Mouse (Mus musculus) mouse embryonic stem cell (cell line): Measurements from ENCODE around the gene Abat.
"Not testable (repeated sequence)": the region's sequence is repeated elsewhere in the genome, so short reads cannot be mapped to it uniquely, and the experiment has no call there.

Source experiments
- in situ Hi-C, 2 experiments: fragments of 300-500 bp; cut with MboI; formaldehyde crosslinking; loops; 1 replicate in 1 of 2; 3 replicates in 1 of 2; pipeline ENCODE4 v1.14.3; 2019 to 2020; ENCODE audit warnings: low sequenced_read_pairs in 2 of 2, low pct_unique_long_range_greater_than_20kb in 1 of 2, mixed read lengths in 1 of 2; ENCODE audit not compliant: unreplicated experiment in 1 of 2

Abat gene

GRCm38 (mm10) chr16:8525877-8526276 lies 12.6 kb downstream of the Abat start:
- in situ Hi-C loops: no loop called here

- in situ Hi-C loops: no loop called here
These were observed 16.2 kb downstream of the Abat start for GRCm38 (mm10) chr16:8529389-8529788.

- in situ Hi-C loops: no loop called here
These were observed 16.8 kb downstream of the Abat start for GRCm38 (mm10) chr16:8530018-8530417.

GRCm38 (mm10) chr16:8532461-8532860 lies 19.2 kb downstream of the Abat start:
- in situ Hi-C loops: no loop called here

- in situ Hi-C loops: no loop called here
These were observed 19.7 kb downstream of the Abat start for GRCm38 (mm10) chr16:8532894-8533293.

GRCm38 (mm10) chr16:8533477-8533876 lies 20.2 kb downstream of the Abat start:
- in situ Hi-C loops: no loop called here

GRCm38 (mm10) chr16:8534466-8535200 lies 21.4 kb downstream of the Abat start:
- in situ Hi-C loops: no loop called here

GRCm38 (mm10) chr16:8535411-8535810 lies 22.2 kb downstream of the Abat start:
- in situ Hi-C loops: no loop called here

- in situ Hi-C loops: no loop called here
These were observed 26.1 kb downstream of the Abat start for GRCm38 (mm10) chr16:8539150-8539865.

- in situ Hi-C loops: no loop called here
These were observed 27.7 kb downstream of the Abat start for GRCm38 (mm10) chr16:8540859-8541314.

- in situ Hi-C loops: no loop called here
These were observed 34.6 kb downstream of the Abat start for GRCm38 (mm10) chr16:8547836-8548235.

GRCm38 (mm10) chr16:8549506-8549905 lies 36.3 kb downstream of the Abat start:
- in situ Hi-C loops: no loop called here

- in situ Hi-C loops: no loop called here
These were observed 41.1 kb downstream of the Abat start for GRCm38 (mm10) chr16:8554351-8554750.

- in situ Hi-C loops: not testable (repeated sequence)
These were observed 41.5 kb downstream of the Abat start for GRCm38 (mm10) chr16:8554751-8555150.

- in situ Hi-C loops: not testable (repeated sequence)
These were observed 42.1 kb downstream of the Abat start for GRCm38 (mm10) chr16:8555371-8555770.

GRCm38 (mm10) chr16:8560079-8560478 lies 46.9 kb downstream of the Abat start:
- in situ Hi-C loops: no loop called here

- in situ Hi-C loops: not testable (repeated sequence)
These were observed 47.9 kb downstream of the Abat start for GRCm38 (mm10) chr16:8561101-8561500.

GRCm38 (mm10) chr16:8561856-8562255 lies 48.6 kb downstream of the Abat start:
- in situ Hi-C loops: not testable (repeated sequence)

- in situ Hi-C loops: not testable (repeated sequence)
These were observed 49.6 kb downstream of the Abat start for GRCm38 (mm10) chr16:8562827-8563226.

GRCm38 (mm10) chr16:8564836-8565235 lies 51.6 kb downstream of the Abat start:
- in situ Hi-C loops: no loop called here
